9 mouse cellular contexts compared by ENCODE assay signal in genomic region chr16:58513755-58514154, GRCm38 (mm10). TPM values are rescaled to one million over a fixed set of nuclear protein-coding genes. Genes with fewer than 3 reads are reported as not detected.
DNase-seq lines count a peak whose midpoint lies in the region; ATAC-seq and TF ChIP-seq lines count a peak whose summit lies in the region.
"Had no signal": no experiment of that assay in that cellular context is flagged by ENCODE, and none has a peak within 500 bp of the region (broad histone marks: within the 10 kb centered on the region; RNA-seq: fewer than 3 reads in every experiment).

No protein-coding gene starts in this region.

- no peak for TF ChIP-seq POLR2A in cortical plate, adult 2 months (IDR thresholded peaks at IDR 0.05; ENCODE audit: extremely low read depth, insufficient read depth, low read length)

- no peaks in the 10 kb centered on the region for H3K36me3 ChIP-seq in hindbrain, embryonic 15.5 days
- no peaks in the 10 kb centered on the region; the same call in 1 of the 2 replicates for H3K36me3 ChIP-seq in liver, embryonic 13.5 days
- H3K36me3 ChIP-seq: midbrain, embryonic 12.5 days had no signal

- peak overlapping the region; percentile 78 for H3K27ac ChIP-seq in cortical plate, adult 2 months (ENCODE audit: insufficient read depth, low read length)
- H3K27ac ChIP-seq in hindbrain, embryonic 15.5 days (replicated peaks), result peak overlapping the region; percentile 35; the same call in 1 of the 2 replicates
- H3K27ac ChIP-seq in liver, embryonic 13.5 days, result peak overlapping the region; percentile 87
- H3K27ac ChIP-seq: midbrain, embryonic 12.5 days had no signal

- WGBS in hindbrain, embryonic 15.5 days, result 35% methylated on average over 6 of the region's 6 CpGs
- 52% methylated on average over 6 of the region's 6 CpGs for WGBS in liver, embryonic 13.5 days (ENCODE audit: insufficient replicate concordance)

- peak; percentile 94 for DNase-seq in heart, adult 11 months
- DNase-seq in heart, postnatal 25 days (ENCODE audit: low spot score), result no peak
- DNase-seq in liver, embryonic 13.5 days, result no peak
- no peak for DNase-seq in cerebellum, adult 18-20 months
- no peak for DNase-seq in gastrocnemius, postnatal 4 days (ENCODE audit: low spot score in 2 of 2)

- H3K27me3 ChIP-seq in hindbrain, embryonic 15.5 days, result no peaks in the 10 kb centered on the region
- H3K27me3 ChIP-seq in liver, embryonic 13.5 days, result no peaks in the 10 kb centered on the region
- H3K27me3 ChIP-seq: midbrain, embryonic 12.5 days had no signal

- H3K4me3 ChIP-seq in cortical plate, adult 2 months (ENCODE audit: insufficient read depth, low read length), result no peak overlapping the region
- H3K4me3 ChIP-seq in hindbrain, embryonic 15.5 days, result no peak overlapping the region
- no peak overlapping the region for H3K4me3 ChIP-seq in liver, embryonic 13.5 days (replicated peaks)
- H3K4me3 ChIP-seq: midbrain, embryonic 12.5 days had no signal

- H3K9ac ChIP-seq in hindbrain, embryonic 15.5 days, result no peak overlapping the region
- H3K9ac ChIP-seq in liver, embryonic 13.5 days, result no peak overlapping the region; the same call in 1 of the 2 replicates
- H3K9ac ChIP-seq: midbrain, embryonic 12.5 days had no signal

- H3K4me2 ChIP-seq in hindbrain, embryonic 15.5 days, result no peak overlapping the region
- H3K4me2 ChIP-seq in liver, embryonic 13.5 days, result no peak overlapping the region
- H3K4me2 ChIP-seq: midbrain, embryonic 12.5 days had no signal

- no peaks in the 10 kb centered on the region for H3K9me3 ChIP-seq in hindbrain, embryonic 15.5 days
- H3K9me3 ChIP-seq in liver, embryonic 13.5 days (replicated peaks), result no peaks in the 10 kb centered on the region
- H3K9me3 ChIP-seq: midbrain, embryonic 12.5 days had no signal

- no peak for ATAC-seq in hindbrain, embryonic 15.5 days (ENCODE audit: low FRiP score, low read depth)
- no peak for ATAC-seq in liver, embryonic 13.5 days (ENCODE audit: low read depth)
- no peak for ATAC-seq in megakaryocyte progenitor cell, adult 5-6 weeks (replicated peaks; ENCODE audit: poor library complexity)

- no peak for TF ChIP-seq CTCF in cortical plate, adult 2 months (IDR thresholded peaks at IDR 0.05; ENCODE audit: extremely low read depth, insufficient read depth, low read length)

- intact Hi-C loops in heart, postnatal 25 days (cut with DNase I), result no loop called here

- H3K4me1 ChIP-seq in cortical plate, adult 2 months (ENCODE audit: control insufficient read depth, insufficient read depth, low read length), result peaks cover 2% of the 10 kb centered on the region
- H3K4me1 ChIP-seq in hindbrain, embryonic 15.5 days (replicated peaks), result peaks cover 16% of the 10 kb centered on the region
- peaks cover 65% of the 10 kb centered on the region for H3K4me1 ChIP-seq in liver, embryonic 13.5 days (replicated peaks)

RNA-seq across cellular contexts. Expression of gene St3gal6, which starts 10.3 kb away (rescaled TPM):
- total RNA-seq in heart, postnatal 25 days (2021), result 10 to 100 TPM; 40.6 to 44.7 TPM
- 18.7 and 20.1 TPM in 2 replicates for polyA plus RNA-seq in cortical plate, adult 2 months (2012; rRNA removed)
- polyA plus RNA-seq in hindbrain, embryonic 15.5 days (2015; fragmentation: Nextera tagmentation; extraction: Ambion mirVana), result 13.2 and 14.2 TPM in 2 replicates
- polyA plus RNA-seq in liver, embryonic 13.5 days (2015; fragmentation: Nextera tagmentation; extraction: Ambion mirVana), result 43.5 and 47.6 TPM in 2 replicates
- total RNA-seq in megakaryocyte progenitor cell, adult 5-6 weeks (2015), result 2.8 and 4.5 TPM in 2 replicates
- total RNA-seq in megakaryocyte progenitor cell, adult 5-6 weeks (2017), result 4.0 and 8.0 TPM in 2 replicates
- 10 to 100 TPM; 33.4 to 42.6 TPM for total RNA-seq in gastrocnemius, postnatal 4 days (2021)

Comparison
In these comparisons a context has a peak if more than half of its experiments do, and no peak if none do; other contexts are left out.
1. H3K27ac ChIP-seq: peak in every context shown above with its lines; median percentile 87 in liver, embryonic 13.5 days; 78 in cortical plate, adult 2 months; 35 in hindbrain, embryonic 15.5 days.